Mouse (Mus musculus) kidney, embryonic 15.5 days (tissue): Measurements from ENCODE around the gene Ndufs8. TPM values are rescaled to one million over a fixed set of nuclear protein-coding genes. Genes with fewer than 3 reads are reported as not detected.

Experiments
- ATAC-seq: fragments of 200-750 bp; cut with Nextera tagmentation; replicated peaks from 2 replicates; pipeline ENCODE4 v1.8.0; 2017; ENCODE audit warnings: moderate TSS enrichment; ENCODE audit not compliant: low FRiP score
- H3K27ac ChIP-seq: fragments of 300-500 bp; sonication (generic); 2 replicates; pipeline ENCODE4 v1.5.1; 2015; ENCODE audit warnings: mild to moderate bottlenecking, inconsistent platforms
- H3K27me3 ChIP-seq: fragments of 300-500 bp; sonication (generic); 2 replicates; pipeline ENCODE4 v1.6.1; 2015; ENCODE audit warnings: inconsistent platforms
- H3K36me3 ChIP-seq: fragments of 300-500 bp; sonication (generic); 2 replicates; pipeline ENCODE4 v1.6.1; 2015; ENCODE audit warnings: inconsistent platforms
- H3K4me1 ChIP-seq: fragments of 300-500 bp; sonication (generic); 2 replicates; pipeline ENCODE4 v1.6.1; 2015; ENCODE audit warnings: inconsistent platforms
- H3K4me2 ChIP-seq: fragments of 300-500 bp; sonication (generic); 2 replicates; pipeline ENCODE4 v1.6.1; 2015; ENCODE audit warnings: moderate library complexity, mild to moderate bottlenecking, inconsistent platforms
- H3K4me3 ChIP-seq: fragments of 300-500 bp; sonication (generic); replicated peaks from 2 replicates; pipeline ENCODE4 v1.5.1; 2015; ENCODE audit warnings: mild to moderate bottlenecking, inconsistent platforms
- H3K9ac ChIP-seq: fragments of 300-500 bp; sonication (generic); 2 replicates; pipeline ENCODE4 v1.6.1; 2015; ENCODE audit warnings: mild to moderate bottlenecking, inconsistent platforms
- H3K9me3 ChIP-seq: fragments of 300-500 bp; sonication (generic); replicated peaks from 2 replicates; pipeline ENCODE4 v1.6.1; 2016; ENCODE audit warnings: inconsistent platforms
- WGBS: fragments of 180-500 bp; shearing (Covaris S2); methylation state at CpG from one replicate; pipeline ENCODE4 v1.1.7; 2015; ENCODE audit warnings: mixed read lengths; 5-methylcytosine and 5-hydroxymethylcytosine counted together
- polyA plus RNA-seq: library from polyadenylated mRNA; unstranded; fragments of >200 nt; fragmentation: Nextera tagmentation; extraction: Ambion mirVana; gene quantifications from 2 replicates; pipeline ENCODE4 v1.2.1, GENCODE M21; 2015

Ndufs8 gene
- polyA plus RNA-seq, 1 experiment from 2014 or later: 344 TPM

GRCm38 (mm10) chr19:3868290-3868689 is 44.3 kb downstream of the Ndufs8 start:
- Histone ChIP-seq H3K9me3 (0 out of 2 replicates have a peak, but pooled peaks cover 3% of the 10 kb centered on the region), H3K4me1 (0 out of 2 replicates have a peak, but pooled peaks cover 3% of the 10 kb centered on the region), H3K9ac (no peak overlapping the region), H3K27me3 (no peaks in the 10 kb centered on the region), H3K4me2 (no peak overlapping the region), H3K4me3 (no peak overlapping the region), H3K27ac (no peak overlapping the region), H3K36me3 (peaks cover 35% of the 10 kb centered on the region)
- 91% methylated on average over 1 of the region's 1 CpGs for WGBS
- ATAC-seq: no peak

- ATAC-seq: no peak
- H3K4me3 ChIP-seq: no peak overlapping the region
- H3K27me3 ChIP-seq: no peaks in the 10 kb centered on the region
- H3K36me3 ChIP-seq: peaks cover 31% of the 10 kb centered on the region
- no peak overlapping the region for H3K4me2 ChIP-seq
- H3K4me1 ChIP-seq: no peaks in the 10 kb centered on the region
- 0 out of 2 replicates have a peak, but pooled peaks cover 3% of the 10 kb centered on the region for H3K9me3 ChIP-seq
- no peak overlapping the region for H3K27ac ChIP-seq
- WGBS: 89% methylated on average over 2 of the region's 2 CpGs
- no peak overlapping the region for H3K9ac ChIP-seq
Measured at GRCm38 (mm10) chr19:3864960-3865359, 47.6 kb downstream of the Ndufs8 start.

- Histone ChIP-seq H3K4me3 (no peak overlapping the region), H3K27me3 (no peaks in the 10 kb centered on the region), H3K9ac (no peak overlapping the region), H3K4me1 (no peaks in the 10 kb centered on the region), H3K9me3 (0 out of 2 replicates have a peak, but pooled peaks cover 3% of the 10 kb centered on the region), H3K36me3 (peaks cover 31% of the 10 kb centered on the region), H3K27ac (no peak overlapping the region), H3K4me2 (no peak overlapping the region)
- ATAC-seq: no peak
- 79% methylated on average over 2 of the region's 2 CpGs for WGBS
Measured at GRCm38 (mm10) chr19:3862713-3863112, 49.9 kb downstream of the Ndufs8 start.

Other genes starting within 250 kb of the Ndufs8 start
- 5.8 and 6.9 TPM in 2 replicates for gene Lrp5, start 226.2 kb downstream of the Ndufs8 start, polyA plus RNA-seq
- gene 1810055G02Rik, start 204.5 kb downstream of the Ndufs8 start, polyA plus RNA-seq: 39.7 and 43.9 TPM in 2 replicates
- gene Kmt5b, start 145.4 kb downstream of the Ndufs8 start, polyA plus RNA-seq: 30.9 and 33.9 TPM in 2 replicates
- gene Chka, start 61.0 kb downstream of the Ndufs8 start, polyA plus RNA-seq: 58.8 and 63.1 TPM in 2 replicates
- gene Tcirg1, start 5.6 kb downstream of the Ndufs8 start, polyA plus RNA-seq: 43.9 and 54.6 TPM in 2 replicates
- 2.9 and 4.1 TPM in 2 replicates for gene Aldh3b1, start 17.0 kb upstream of the Ndufs8 start, polyA plus RNA-seq
- gene Unc93b1, start 22.4 kb upstream of the Ndufs8 start, polyA plus RNA-seq: 18.3 and 21.2 TPM in 2 replicates
- gene Aldh3b3, start 45.9 kb upstream of the Ndufs8 start, polyA plus RNA-seq: 0.06 TPM in 1 of 2 replicates, not detected in the other
- 1.7 and 1.8 TPM in 2 replicates for gene Aldh3b2, start 59.6 kb upstream of the Ndufs8 start, polyA plus RNA-seq
- gene Acy3, start 73.8 kb upstream of the Ndufs8 start, polyA plus RNA-seq: 28.6 and 35.0 TPM in 2 replicates
- gene Tbx10, start 80.0 kb upstream of the Ndufs8 start, polyA plus RNA-seq: 0.75 and 1.5 TPM in 2 replicates
- 31.2 and 36.2 TPM in 2 replicates for gene Nudt8, start 87.8 kb upstream of the Ndufs8 start, polyA plus RNA-seq
- gene Gm49405, start 87.9 kb upstream of the Ndufs8 start, polyA plus RNA-seq: 3.3 and 4.1 TPM in 2 replicates
- gene Doc2g, start 90.5 kb upstream of the Ndufs8 start, polyA plus RNA-seq: 5.0 and 5.1 TPM in 2 replicates
- gene Ndufv1, start 100.0 kb upstream of the Ndufs8 start, polyA plus RNA-seq: 220 and 237 TPM in 2 replicates
- gene Gstp1, start 125.2 kb upstream of the Ndufs8 start, polyA plus RNA-seq: 529 and 563 TPM in 2 replicates
- 2.4 and 14.9 TPM in 2 replicates for gene Gstp2, start 133.2 kb upstream of the Ndufs8 start, polyA plus RNA-seq
- gene Gstp3, start 146.8 kb upstream of the Ndufs8 start, polyA plus RNA-seq: 0.73 and 1.4 TPM in 2 replicates
- gene Cabp2, start 168.8 kb upstream of the Ndufs8 start, polyA plus RNA-seq: 0.22 and 0.84 TPM in 2 replicates
- gene Cdk2ap2, start 184.4 kb upstream of the Ndufs8 start, polyA plus RNA-seq: 116 and 117 TPM in 2 replicates
- 14.0 and 15.8 TPM in 2 replicates for gene Pitpnm1, start 187.2 kb upstream of the Ndufs8 start, polyA plus RNA-seq
- 98.0 and 108 TPM in 2 replicates for gene Aip, start 213.1 kb upstream of the Ndufs8 start, polyA plus RNA-seq
- not detected in 2 replicates for gene Gpr152, start 227.0 kb upstream of the Ndufs8 start, polyA plus RNA-seq
- gene Cabp4, start 231.3 kb upstream of the Ndufs8 start, polyA plus RNA-seq: 0.05 and 0.10 TPM in 2 replicates
- 165 and 174 TPM in 2 replicates for gene Coro1b, start 235.8 kb upstream of the Ndufs8 start, polyA plus RNA-seq
- gene Ptprcap, start 240.8 kb upstream of the Ndufs8 start, polyA plus RNA-seq: 0.42 and 1.2 TPM in 2 replicates